ENCODE assay signal across 14 mouse cellular contexts in genomic region chr1:24222981-24223612, GRCm38 (mm10). TPM values are rescaled to one million over a fixed set of nuclear protein-coding genes. Genes with fewer than 3 reads are reported as not detected.
DNase-seq lines count a peak whose midpoint lies in the region; ATAC-seq and TF ChIP-seq lines count a peak whose summit lies in the region.
"Had no signal": no experiment of that assay in that cellular context is flagged by ENCODE, and none has a peak within 500 bp of the region (broad histone marks: within the 10 kb centered on the region; RNA-seq: fewer than 3 reads in every experiment).

No protein-coding gene starts in this region.

- TF ChIP-seq EP300 in stomach, postnatal 0 days (optimal IDR thresholded peaks at IDR 0.05), result no peak

- DNase-seq in cerebellum, adult 18-20 months, result peak; percentile 83 to 88
- DNase-seq in layer of hippocampus, adult 18-20 months (ENCODE audit: low spot score in 2 of 2), result peak; percentile 32 to 60
- peak; percentile 47 to 59 for DNase-seq in left cerebral cortex, postnatal 36 days (ENCODE audit: low spot score in 2 of 2)
- no peak for DNase-seq in thymus, adult 2 months
- no peak for DNase-seq in thymus, postnatal 0 days (ENCODE audit: low spot score)
- no peak for DNase-seq in stomach, postnatal 0 days (ENCODE audit: low spot score)
- no peak for DNase-seq in thymus, postnatal 14 days
- DNase-seq: liver, postnatal 0 days had no signal

- no peak for TF ChIP-seq CTCF in thymus, adult 2 months (IDR thresholded peaks at IDR 0.05; ENCODE audit: borderline replicate concordance, control insufficient read depth, extremely low read depth, insufficient read depth, low read length, poor library complexity)
- no peak for TF ChIP-seq CTCF in stomach, postnatal 0 days (IDR thresholded peaks at IDR 0.05; ENCODE audit: low read depth)

- H3K9ac ChIP-seq in stomach, postnatal 0 days (ENCODE audit: low read length), result no peak overlapping the region
- H3K9ac ChIP-seq: kidney, embryonic 15.5 days; limb, embryonic 12.5 days; liver, postnatal 0 days had no signal

- peak; percentile 60; the same call in 1 of the 2 replicates for ATAC-seq in cerebellum, adult (ENCODE audit: insufficient number of reproducible peaks, low FRiP score, low TSS enrichment)
- no peak for ATAC-seq in stomach, postnatal 0 days (ENCODE audit: low FRiP score, low TSS enrichment)
- ATAC-seq: liver, postnatal 0 days had no signal

- intact Hi-C loops in left cerebral cortex, postnatal 36 days (cut with DNase I), result no loop called here

- H3K27ac ChIP-seq in thymus, adult 2 months (ENCODE audit: control insufficient read depth, insufficient read depth, low read length), result no peak overlapping the region
- H3K27ac ChIP-seq in stomach, postnatal 0 days (replicated peaks), result no peak overlapping the region
- H3K27ac ChIP-seq: embryonic facial prominence, embryonic 10.5 days; kidney, embryonic 15.5 days; limb, embryonic 12.5 days had no signal

- no peaks in the 10 kb centered on the region for H3K36me3 ChIP-seq in thymus, adult 2 months (ENCODE audit: control insufficient read depth, insufficient read depth, low read length)
- no peaks in the 10 kb centered on the region for H3K36me3 ChIP-seq in stomach, postnatal 0 days (ENCODE audit: control insufficient read depth, insufficient read depth, low read length)
- H3K36me3 ChIP-seq: kidney, embryonic 15.5 days had no signal

- no peak overlapping the region for H3K4me3 ChIP-seq in thymus, adult 2 months (ENCODE audit: control insufficient read depth, insufficient read depth, low read length)
- no peak overlapping the region for H3K4me3 ChIP-seq in stomach, postnatal 0 days (ENCODE audit: low read depth, low read length)
- H3K4me3 ChIP-seq: embryonic facial prominence, embryonic 10.5 days; kidney, embryonic 15.5 days; limb, embryonic 12.5 days had no signal

- no peaks in the 10 kb centered on the region for H3K27me3 ChIP-seq in thymus, adult 2 months (ENCODE audit: control insufficient read depth, insufficient read depth, low read length)
- no peaks in the 10 kb centered on the region for H3K27me3 ChIP-seq in stomach, postnatal 0 days (ENCODE audit: control insufficient read depth, insufficient read depth, low read length)
- H3K27me3 ChIP-seq: kidney, embryonic 15.5 days; limb, embryonic 12.5 days had no signal

- no peaks in the 10 kb centered on the region for H3K9me3 ChIP-seq in stomach, postnatal 0 days (ENCODE audit: control insufficient read depth, low read length)
- H3K9me3 ChIP-seq: embryonic facial prominence, embryonic 10.5 days; kidney, embryonic 15.5 days; limb, embryonic 12.5 days had no signal

- no peak for TF ChIP-seq POLR2A in thymus, adult 2 months (IDR thresholded peaks at IDR 0.05; ENCODE audit: control insufficient read depth, extremely low read depth, insufficient read depth, low read length, poor library complexity)

- H3K4me1 ChIP-seq in thymus, adult 2 months (replicated peaks; ENCODE audit: control insufficient read depth, insufficient read depth, low read length), result no peaks in the 10 kb centered on the region
- H3K4me1 ChIP-seq in stomach, postnatal 0 days (replicated peaks; ENCODE audit: control insufficient read depth, insufficient read depth), result no peaks in the 10 kb centered on the region
- H3K4me1 ChIP-seq: kidney, embryonic 15.5 days had no signal

- WGBS in thymus, adult 2 months, result 91% methylated on average over 8 of the region's 8 CpGs
- WGBS in stomach, postnatal 0 days, result 87% methylated on average over 8 of the region's 8 CpGs

- no peak overlapping the region for H3K4me2 ChIP-seq in stomach, postnatal 0 days (replicated peaks; ENCODE audit: low read depth)
- H3K4me2 ChIP-seq: kidney, embryonic 15.5 days; limb, embryonic 12.5 days had no signal

RNA-seq across cellular contexts. Expression of gene Col9a1, which starts 45.7 kb away (rescaled TPM):
- under 1 TPM; 0.25 to 0.30 TPM for total RNA-seq in layer of hippocampus, adult 18-20 months (2021)
- total RNA-seq in left cerebral cortex, postnatal 36 days (2021), result under 1 TPM; 0.49 to 0.54 TPM
- polyA plus RNA-seq in thymus, adult 2 months (2012; rRNA removed), result 0.14 and 0.15 TPM in 2 replicates
- 0.81 and 0.91 TPM in 2 replicates for polyA plus RNA-seq in thymus, postnatal 0 days (2015; fragmentation: Nextera tagmentation; extraction: Ambion mirVana)
- 0.27 and 0.32 TPM in 2 replicates for polyA plus RNA-seq in stomach, postnatal 0 days (2015; fragmentation: Nextera tagmentation; extraction: Ambion mirVana)
- total RNA-seq: adrenal gland, adult 18-20 months; neutrophil, adult 5-6 weeks had no signal

Comparison
In these comparisons a context has a peak if more than half of its experiments do, and no peak if none do; other contexts are left out.
1. DNase-seq: peak in cerebellum, adult 18-20 months (2 of 2), layer of hippocampus, adult 18-20 months (2 of 2) and left cerebral cortex, postnatal 36 days (2 of 2); none in thymus, adult 2 months (single experiment), thymus, postnatal 0 days (single experiment), stomach, postnatal 0 days (single experiment) and thymus, postnatal 14 days (single experiment).